Mouse (Mus musculus) brain, embryonic 14.5 days (tissue): Measurements from ENCODE around the gene Col23a1.

Experiments
- CTCF ChIP-seq: fragments of 200-500 bp; IDR thresholded peaks from 2 replicates; pipeline ENCODE4 v1.5.1; 2012; ENCODE audit warnings: inconsistent platforms, mild to moderate bottlenecking, moderate library complexity, borderline replicate concordance; ENCODE audit not compliant: insufficient read depth, insufficient read length; ENCODE audit errors: extremely low read depth
- POLR2A ChIP-seq: fragments of 200-500 bp; IDR thresholded peaks from 2 replicates; pipeline ENCODE4 v1.6.1; 2012; ENCODE audit warnings: mild to moderate bottlenecking, inconsistent platforms, borderline replicate concordance; ENCODE audit not compliant: poor library complexity, insufficient read depth, insufficient read length, severe bottlenecking; ENCODE audit errors: extremely low read depth

GRCm38 (mm10) chr11:51621776-51622175 is 332.1 kb downstream of the Col23a1 start:
- TF ChIP-seq CTCF (no peak), POLR2A (no peak)
